Mouse (Mus musculus): ENCODE data around the gene Lrrc38.

GRCm38 (mm10) chr4:143413621-143414020 is 64.1 kb downstream of the Lrrc38 start:
- TF ChIP-seq ZKSCAN1 (IDR thresholded peaks at IDR 0.05; ENCODE audit: low read depth, low read length) (no peak), ZMIZ1 (IDR thresholded peaks at IDR 0.05; ENCODE audit: low read depth, low read length) (no peak), POLR2A (IDR thresholded peaks at IDR 0.05; ENCODE audit: control insufficient read depth in 1 of 2, insufficient read depth in 1 of 2, low read depth in 1 of 2, low read length in 2 of 2, poor library complexity in 1 of 2) (no peak), CTCF (IDR thresholded peaks at IDR 0.05 in 2 of 3, conservative IDR thresholded peaks at IDR 0.05 in 1 of 3; ENCODE audit: control insufficient read depth in 1 of 3, insufficient read depth in 1 of 3, low read depth in 2 of 3, low read length in 3 of 3, poor library complexity in 1 of 3, severe bottlenecking in 1 of 3) (no peak), KAT2A (conservative IDR thresholded peaks at IDR 0.05; ENCODE audit: low read depth, low read length) (no peak), EP300 (IDR thresholded peaks at IDR 0.05; ENCODE audit: low read depth in 1 of 2, low read length in 2 of 2) (no peak)

Measured in MEL (cell line).